Mouse (Mus musculus) MEL (cell line): ENCODE measurements around the gene Reg4.
A peak's percentile ranks its signal among the peaks of the same experiment; 100 is the strongest.

Source experiments
- CHD2 ChIP-seq: IDR thresholded peaks from 2 replicates; pipeline ENCODE4 v1.6.1; 2011; ENCODE audit warnings: low read length, improper control_type of control experiment
- CTCF ChIP-seq, 3 experiments: IDR thresholded peaks in 2 of 3; conservative IDR thresholded peaks in 1 of 3; 2 replicates each; pipeline ENCODE4 v1.5.1; 2011 to 2012; ENCODE audit warnings: low read length in 3 of 3, low read depth in 2 of 3, mild to moderate bottlenecking in 2 of 3, improper control_type of control experiment in 1 of 3, inconsistent platforms in 1 of 3, mixed read lengths in 1 of 3, moderate library complexity in 1 of 3; ENCODE audit not compliant: control insufficient read depth in 1 of 3, insufficient read depth in 1 of 3, poor library complexity in 1 of 3, severe bottlenecking in 1 of 3
- KAT2A ChIP-seq: conservative IDR thresholded peaks from 2 replicates; pipeline ENCODE4 v1.6.1; 2012; ENCODE audit warnings: low read depth, low read length, improper control_type of control experiment, inconsistent platforms
- MEF2A ChIP-seq: IDR thresholded peaks from 2 replicates; pipeline ENCODE4 v1.6.1; 2014; ENCODE audit warnings: low read depth, mild to moderate bottlenecking, inconsistent platforms, low read length, improper control_type of control experiment; ENCODE audit not compliant: poor library complexity, insufficient replicate concordance, severe bottlenecking; ENCODE audit errors: extremely low read depth
- MYC ChIP-seq: IDR thresholded peaks from 2 replicates; pipeline ENCODE4 v1.6.1; 2011; ENCODE audit warnings: low read depth, mild to moderate bottlenecking, low read length, improper control_type of control experiment, moderate library complexity
- RAD21 ChIP-seq: IDR thresholded peaks from 2 replicates; pipeline ENCODE4 v1.6.1; 2011; ENCODE audit warnings: mild to moderate bottlenecking, low read depth, low read length, improper control_type of control experiment
- TAL1 ChIP-seq: IDR thresholded peaks from 2 replicates; pipeline ENCODE4 v1.6.1; 2012; ENCODE audit warnings: mild to moderate bottlenecking, inconsistent platforms, low read length, moderate library complexity, mixed read lengths
- TCF12 ChIP-seq: IDR thresholded peaks from 2 replicates; pipeline ENCODE4 v1.6.1; 2014; ENCODE audit warnings: low read depth, mild to moderate bottlenecking, inconsistent platforms, low read length, improper control_type of control experiment, moderate library complexity

- no peak for TF ChIP-seq TAL1
- no peak for TF ChIP-seq CTCF (IDR thresholded peaks at IDR 0.05 in 2 of 3, conservative IDR thresholded peaks at IDR 0.05 in 1 of 3; ENCODE audit: control insufficient read depth in 1 of 3, insufficient read depth in 1 of 3, low read depth in 2 of 3, low read length in 3 of 3, poor library complexity in 1 of 3, severe bottlenecking in 1 of 3)
- TF ChIP-seq KAT2A = no peak
- no peak for TF ChIP-seq CHD2
- TF ChIP-seq MYC = no peak
- peak; percentile 57; the same call in 1 of the 2 replicates for TF ChIP-seq TCF12
- no peak for TF ChIP-seq MEF2A
- TF ChIP-seq RAD21 = no peak
Observed at GRCm38 (mm10) chr3:98246985-98247751, 25.2 kb downstream of the Reg4 start.
